9 mouse cellular contexts compared by ENCODE assay signal in genomic region chr11:67376308-67376707, GRCm38 (mm10). TPM values are rescaled to one million over a fixed set of nuclear protein-coding genes. Genes with fewer than 3 reads are reported as not detected.
DNase-seq lines count a peak whose midpoint lies in the region; ATAC-seq lines count a peak whose summit lies in the region.
"Had no signal": no experiment of that assay in that cellular context is flagged by ENCODE, and none has a peak within 500 bp of the region (broad histone marks: within the 10 kb centered on the region; RNA-seq: fewer than 3 reads in every experiment).

No protein-coding gene starts in this region.

- peak; percentile 5 for DNase-seq in kidney, adult 18-20 months
- DNase-seq in kidney, adult 11 months: no peak
- peak; percentile 42 for DNase-seq in 3T3-L1 (ENCODE audit: low read depth, low spot score)
- DNase-seq in B cell, adult 2 months: peak; percentile 10 to 16
- DNase-seq in embryo, embryonic 9.5 days (ENCODE audit: extremely low spot score): peak; percentile 47
- no peak for DNase-seq in yolk sac, embryonic 10.5 days (ENCODE audit: low spot score)
- no peak for DNase-seq in layer of hippocampus, adult 9-10 months (ENCODE audit: low spot score)

- ATAC-seq in monocyte, adult 5-6 weeks (replicated peaks; ENCODE audit: insufficient number of reproducible peaks, low FRiP score, low TSS enrichment, poor library complexity, severe bottlenecking): no peak

RNA-seq across cellular contexts. Expression of gene Myh13, which starts 54.9 kb away (rescaled TPM):
- not detected in 3 replicates for total RNA-seq in monocyte, adult 5-6 weeks (2017)
- total RNA-seq: heart, postnatal 14 days had no signal

Comparison
In these comparisons a context has a peak if more than half of its experiments do, and no peak if none do; other contexts are left out.
1. DNase-seq: peak in kidney, adult 18-20 months (single experiment), 3T3-L1 (single experiment), B cell, adult 2 months (2 of 2) and embryo, embryonic 9.5 days (single experiment); none in kidney, adult 11 months (single experiment), yolk sac, embryonic 10.5 days (single experiment) and layer of hippocampus, adult 9-10 months (single experiment).